Mouse (Mus musculus): ENCODE measurements around the gene Rbm43. TPM values are rescaled to one million over a fixed set of nuclear protein-coding genes. Genes with fewer than 3 reads are reported as not detected.

Rbm43 gene
- polyA plus RNA-seq, 1 experiment, result 0.98 TPM

DNA sequence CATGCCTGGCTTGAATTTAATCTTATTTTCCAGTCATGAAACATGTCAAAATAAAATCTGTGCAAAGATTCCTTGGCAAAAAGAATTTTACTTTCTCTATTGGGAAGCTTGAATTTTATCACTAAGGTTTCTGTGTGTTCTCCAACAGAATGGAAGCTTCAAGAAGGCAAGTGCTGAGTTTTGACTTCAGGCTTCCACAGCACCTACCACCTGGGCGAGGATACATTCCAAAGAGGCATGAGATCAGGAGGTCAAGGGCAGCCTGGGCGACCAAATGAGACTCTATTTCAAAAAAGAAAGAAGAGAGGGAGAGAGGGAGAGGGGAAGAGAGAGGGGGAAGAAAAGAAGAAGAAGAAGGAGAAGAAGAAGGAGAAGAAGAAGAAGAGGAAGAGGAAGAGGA lies 10.8 kb upstream of the Rbm43 start:
- H3K79me3 ChIP-seq (ENCODE audit: low read depth), result no peaks in the 10 kb centered on the region
- H3K36me3 ChIP-seq (ENCODE audit: control insufficient read depth, insufficient read depth), result no peaks in the 10 kb centered on the region
- H3K27me3 ChIP-seq (ENCODE audit: control insufficient read depth, insufficient read depth, insufficient read length), result no peaks in the 10 kb centered on the region
- H3ac ChIP-seq (ENCODE audit: control insufficient read depth, insufficient read length, low read depth), result no peak overlapping the region
- no peak overlapping the region for H3K4me3 ChIP-seq (ENCODE audit: insufficient read depth, poor library complexity, severe bottlenecking)
- H3K79me2 ChIP-seq (ENCODE audit: control insufficient read depth, insufficient read depth), result no peaks in the 10 kb centered on the region
- no peak for TF ChIP-seq MYOG (IDR thresholded peaks at IDR 0.05; ENCODE audit: control insufficient read depth, extremely low read depth, insufficient read length)
- TF ChIP-seq USF1 (IDR thresholded peaks at IDR 0.05; ENCODE audit: low read depth), result no peak
- TF ChIP-seq MYOD1 (IDR thresholded peaks at IDR 0.05; ENCODE audit: control insufficient read depth, insufficient read length, low read depth), result no peak
- TF ChIP-seq MAX (IDR thresholded peaks at IDR 0.05), result no peak

DNA sequence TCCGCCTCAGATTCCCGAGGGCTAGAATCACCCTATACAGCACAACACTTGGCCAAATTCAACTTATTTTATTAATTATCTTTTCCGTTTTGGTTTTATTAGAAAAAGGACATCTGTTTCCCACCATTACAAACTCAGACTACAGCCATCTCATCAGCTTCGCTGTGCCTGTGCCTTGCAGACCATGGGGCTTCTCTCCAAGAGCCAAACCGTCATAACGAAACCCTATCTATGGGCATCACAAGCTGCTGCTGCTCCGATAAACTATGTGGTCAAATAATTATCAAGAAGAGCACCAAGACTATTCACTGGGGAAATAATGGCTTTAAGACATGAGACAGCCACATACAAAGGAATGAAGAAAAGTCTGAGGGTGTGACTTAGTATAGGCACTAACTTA lies 6.9 kb upstream of the Rbm43 start:
- H3K79me3 ChIP-seq (ENCODE audit: low read depth), result no peaks in the 10 kb centered on the region
- no peak for TF ChIP-seq CTCF (IDR thresholded peaks at IDR 0.05; ENCODE audit: control insufficient read depth, insufficient read depth, insufficient read length)
- no peak for TF ChIP-seq MAX (IDR thresholded peaks at IDR 0.05)
- H3K79me2 ChIP-seq (ENCODE audit: control insufficient read depth, insufficient read depth), result no peaks in the 10 kb centered on the region
- H3ac ChIP-seq (ENCODE audit: control insufficient read depth, insufficient read length, low read depth), result no peak overlapping the region
- no peak overlapping the region for H3K4me3 ChIP-seq (ENCODE audit: insufficient read depth, poor library complexity, severe bottlenecking)
- no peaks in the 10 kb centered on the region for H3K36me3 ChIP-seq (ENCODE audit: control insufficient read depth, insufficient read depth)
- no peaks in the 10 kb centered on the region for H3K27me3 ChIP-seq (ENCODE audit: control insufficient read depth, insufficient read depth, insufficient read length)

DNA sequence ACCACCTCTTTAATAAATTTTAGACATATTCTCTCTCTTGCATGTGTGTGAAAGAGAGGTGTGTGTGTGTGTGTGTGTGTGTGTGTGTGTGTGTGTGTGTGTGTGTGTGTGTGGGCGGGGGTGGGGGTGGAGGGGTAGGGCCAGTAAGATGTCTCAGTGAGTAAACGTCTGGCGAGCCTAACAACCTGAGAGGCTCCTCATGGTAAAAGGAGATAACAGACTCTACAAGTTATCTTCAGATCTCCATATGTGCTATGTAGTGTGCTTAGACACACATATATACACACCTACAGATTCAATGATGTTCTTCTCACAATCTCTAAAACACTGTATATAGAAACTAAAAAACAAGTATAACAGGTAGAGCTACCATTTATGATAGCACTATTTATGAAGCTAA lies 3.8 kb upstream of the Rbm43 start:
- Histone ChIP-seq H3K79me3 (ENCODE audit: low read depth) (no peaks in the 10 kb centered on the region), H3ac (ENCODE audit: control insufficient read depth, insufficient read length, low read depth) (no peak overlapping the region), H3K4me3 (ENCODE audit: insufficient read depth, poor library complexity, severe bottlenecking) (no peak overlapping the region), H3K79me2 (ENCODE audit: control insufficient read depth, insufficient read depth) (no peaks in the 10 kb centered on the region), H3K36me3 (ENCODE audit: control insufficient read depth, insufficient read depth) (no peaks in the 10 kb centered on the region), H3K27me3 (ENCODE audit: control insufficient read depth, insufficient read depth, insufficient read length) (no peaks in the 10 kb centered on the region)
- TF ChIP-seq CEBPB (IDR thresholded peaks at IDR 0.05; ENCODE audit: low read depth) (no peak), USF1 (IDR thresholded peaks at IDR 0.05; ENCODE audit: low read depth) (no peak), MYOG (IDR thresholded peaks at IDR 0.05; ENCODE audit: control insufficient read depth, extremely low read depth, insufficient read length) (no peak), MAX (IDR thresholded peaks at IDR 0.05) (no peak), MYOD1 (IDR thresholded peaks at IDR 0.05; ENCODE audit: control insufficient read depth, insufficient read length, low read depth) (no peak), CTCF (IDR thresholded peaks at IDR 0.05; ENCODE audit: control insufficient read depth, insufficient read depth, insufficient read length) (no peak), FOSL1 (IDR thresholded peaks at IDR 0.05; ENCODE audit: insufficient read depth, low read length, poor library complexity, severe bottlenecking) (no peak)

- TF ChIP-seq USF1 (IDR thresholded peaks at IDR 0.05; ENCODE audit: low read depth), result no peak
- no peak for TF ChIP-seq CEBPB (IDR thresholded peaks at IDR 0.05; ENCODE audit: low read depth)
- no peak for TF ChIP-seq FOSL1 (IDR thresholded peaks at IDR 0.05; ENCODE audit: insufficient read depth, low read length, poor library complexity, severe bottlenecking)
- TF ChIP-seq CTCF (IDR thresholded peaks at IDR 0.05; ENCODE audit: control insufficient read depth, insufficient read depth, insufficient read length), result no peak
- no peak for TF ChIP-seq MYOD1 (IDR thresholded peaks at IDR 0.05; ENCODE audit: control insufficient read depth, insufficient read length, low read depth)
- no peak for TF ChIP-seq MYOG (IDR thresholded peaks at IDR 0.05; ENCODE audit: control insufficient read depth, extremely low read depth, insufficient read length)
- no peak for TF ChIP-seq MAX (IDR thresholded peaks at IDR 0.05)
- no peak overlapping the region for H3K4me3 ChIP-seq (ENCODE audit: insufficient read depth, poor library complexity, severe bottlenecking)
- no peaks in the 10 kb centered on the region for H3K27me3 ChIP-seq (ENCODE audit: control insufficient read depth, insufficient read depth, insufficient read length)
Measured at GRCm38 (mm10) chr2:51937004-51937403, 2.0 kb upstream of the Rbm43 start.

GRCm38 (mm10) chr2:51936585-51936984 lies 1.6 kb upstream of the Rbm43 start:
- no peaks in the 10 kb centered on the region for H3K79me2 ChIP-seq (ENCODE audit: control insufficient read depth, insufficient read depth)
- no peaks in the 10 kb centered on the region for H3K27me3 ChIP-seq (ENCODE audit: control insufficient read depth, insufficient read depth, insufficient read length)
- no peaks in the 10 kb centered on the region for H3K79me3 ChIP-seq (ENCODE audit: low read depth)
- H3K36me3 ChIP-seq (ENCODE audit: control insufficient read depth, insufficient read depth), result no peaks in the 10 kb centered on the region
- TF ChIP-seq MYOD1 (IDR thresholded peaks at IDR 0.05; ENCODE audit: control insufficient read depth, insufficient read length, low read depth) (no peak), CEBPB (IDR thresholded peaks at IDR 0.05; ENCODE audit: low read depth) (no peak), CTCF (IDR thresholded peaks at IDR 0.05; ENCODE audit: control insufficient read depth, insufficient read depth, insufficient read length) (no peak), USF1 (IDR thresholded peaks at IDR 0.05; ENCODE audit: low read depth) (no peak), MAX (IDR thresholded peaks at IDR 0.05) (no peak), MYOG (IDR thresholded peaks at IDR 0.05; ENCODE audit: control insufficient read depth, extremely low read depth, insufficient read length) (no peak), FOSL1 (IDR thresholded peaks at IDR 0.05; ENCODE audit: insufficient read depth, low read length, poor library complexity, severe bottlenecking) (no peak)
- H3K4me3 ChIP-seq (ENCODE audit: insufficient read depth, poor library complexity, severe bottlenecking), result no peak overlapping the region
- no peak overlapping the region for H3ac ChIP-seq (ENCODE audit: control insufficient read depth, insufficient read length, low read depth)

More at GRCm38 (mm10) chr2:51937004-51937403, 2.0 kb upstream of the Rbm43 start:
- Histone ChIP-seq H3ac (ENCODE audit: control insufficient read depth, insufficient read length, low read depth) (no peak overlapping the region), H3K36me3 (ENCODE audit: control insufficient read depth, insufficient read depth) (no peaks in the 10 kb centered on the region), H3K79me3 (ENCODE audit: low read depth) (no peaks in the 10 kb centered on the region), H3K79me2 (ENCODE audit: control insufficient read depth, insufficient read depth) (no peaks in the 10 kb centered on the region)

- H3K79me3 ChIP-seq (ENCODE audit: low read depth), result no peaks in the 10 kb centered on the region
- no peak overlapping the region for H3ac ChIP-seq (ENCODE audit: control insufficient read depth, insufficient read length, low read depth)
- H3K27me3 ChIP-seq (ENCODE audit: control insufficient read depth, insufficient read depth, insufficient read length), result no peaks in the 10 kb centered on the region
- no peaks in the 10 kb centered on the region for H3K36me3 ChIP-seq (ENCODE audit: control insufficient read depth, insufficient read depth)
- no peak overlapping the region for H3K4me3 ChIP-seq (ENCODE audit: insufficient read depth, poor library complexity, severe bottlenecking)
- TF ChIP-seq CEBPB (IDR thresholded peaks at IDR 0.05; ENCODE audit: low read depth) (no peak), CTCF (IDR thresholded peaks at IDR 0.05; ENCODE audit: control insufficient read depth, insufficient read depth, insufficient read length) (no peak), USF1 (IDR thresholded peaks at IDR 0.05; ENCODE audit: low read depth) (no peak), FOSL1 (IDR thresholded peaks at IDR 0.05; ENCODE audit: insufficient read depth, low read length, poor library complexity, severe bottlenecking) (no peak), MYOG (IDR thresholded peaks at IDR 0.05; ENCODE audit: control insufficient read depth, extremely low read depth, insufficient read length) (no peak), MAX (IDR thresholded peaks at IDR 0.05) (no peak), MYOD1 (IDR thresholded peaks at IDR 0.05; ENCODE audit: control insufficient read depth, insufficient read length, low read depth) (no peak)
- H3K79me2 ChIP-seq (ENCODE audit: control insufficient read depth, insufficient read depth), result no peaks in the 10 kb centered on the region
Measured at GRCm38 (mm10) chr2:51935921-51936320, 958 bp upstream of the Rbm43 start.
